Mouse (Mus musculus) leukemia stem cell, adult 10-12 weeks (primary cell): Measurements from ENCODE around the gene Tectb. TPM values are rescaled to one million over a fixed set of nuclear protein-coding genes. Genes with fewer than 3 reads are reported as not detected.

Experiments used
- polyA plus RNA-seq: library from polyadenylated mRNA; stranded (reverse); fragments of >175 nt; gene quantifications from 2 replicates; pipeline ENCODE4 v1.2.3, GENCODE M21; 2012; ENCODE audit warnings: low replicate concordance

Gene Tectb
- not detected in 2 replicates for polyA plus RNA-seq

DNA sequence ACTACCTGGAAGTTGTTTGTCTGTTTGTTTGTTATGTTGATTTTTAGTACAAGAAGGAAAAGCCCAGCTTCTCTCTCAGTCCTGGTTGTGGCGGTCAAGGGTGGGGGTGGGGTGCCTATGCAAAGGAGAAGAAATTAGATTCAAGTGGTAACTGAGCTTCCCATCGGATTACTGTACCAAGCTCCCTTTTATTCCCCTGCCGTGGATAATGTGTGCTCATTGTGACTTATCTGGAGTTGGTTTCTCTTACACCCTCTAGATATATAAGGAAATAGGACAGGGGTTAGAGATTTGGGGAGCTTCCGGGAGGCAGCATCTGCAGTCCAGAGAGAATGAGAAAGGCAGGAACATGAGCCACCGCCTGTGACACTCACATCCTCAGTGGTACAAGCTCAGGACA lies at the start of gene Tectb:
TSS of gene Tectb (plus strand) at position 301 of the 400 bp plus-strand sequence.

DNA sequence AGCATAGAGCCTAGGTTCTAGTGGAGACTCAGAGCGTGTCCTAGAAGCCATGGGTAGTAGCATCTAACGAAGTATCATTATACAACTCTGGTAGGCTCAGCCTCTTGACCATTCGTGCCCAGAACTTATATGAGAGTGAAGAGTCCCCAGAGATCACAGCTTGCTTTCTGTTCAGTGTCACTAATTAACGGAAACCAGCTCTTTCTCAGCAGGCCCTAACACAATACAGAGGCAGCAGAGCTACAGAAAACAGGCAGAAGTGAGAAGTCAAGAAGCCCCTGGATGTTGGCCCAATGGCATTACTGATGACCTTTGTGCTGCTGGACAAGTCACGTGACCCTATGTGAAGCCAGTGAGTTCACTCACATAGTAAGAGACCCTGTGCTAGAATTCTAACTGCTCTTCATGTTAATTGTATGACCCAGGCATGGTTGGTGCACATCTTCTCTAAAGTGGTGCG lies 60.7 kb downstream of the Tectb start, which contains the start of gene Gucy2g:
TSS of gene Gucy2g (minus strand) at position 51 of the 460 bp plus-strand sequence.

Other genes with a start within 250 kb of the Tectb start
- 0.93 and 6.5 TPM in 2 replicates for gene Gpam, start 53.5 kb upstream of the Tectb start, polyA plus RNA-seq
- gene Gucy2g, start 60.5 kb downstream of the Tectb start, polyA plus RNA-seq, result not detected in 2 replicates
- gene Acsl5, start 71.2 kb downstream of the Tectb start, polyA plus RNA-seq, result 17.1 and 32.1 TPM in 2 replicates
- 7.3 and 25.9 TPM in 2 replicates for gene Zdhhc6, start 135.3 kb downstream of the Tectb start, polyA plus RNA-seq
- 5.3 and 7.4 TPM in 2 replicates for gene Vti1a, start 135.6 kb downstream of the Tectb start, polyA plus RNA-seq